Mouse (Mus musculus) liver, embryonic 14.5 days (tissue): ENCODE measurements around the gene Rfx4. TPM values are rescaled to one million over a fixed set of nuclear protein-coding genes. Genes with fewer than 3 reads are reported as not detected.

Experiments
- ATAC-seq: fragments of 200-750 bp; cut with Nextera tagmentation; 2 replicates; pipeline ENCODE4 v1.8.0; 2017; ENCODE audit warnings: moderate number of reproducible peaks, mild to moderate bottlenecking, moderate library complexity; ENCODE audit not compliant: insufficient read depth
- DNase-seq, 3 experiments: peaks; one replicate each; pipeline ENCODE4 v3.0.0-alpha.2; 2012 to 2013; ENCODE audit warnings: low read depth in 3 of 3, low spot score in 3 of 3
- H3K27ac ChIP-seq: fragments of 300-500 bp; sonication (generic); 2 replicates; pipeline ENCODE4 v1.5.1; 2014; ENCODE audit warnings: moderate library complexity, mild to moderate bottlenecking, control low read depth, inconsistent platforms
- H3K27me3 ChIP-seq: fragments of 300-500 bp; sonication (generic); 2 replicates; pipeline ENCODE4 v1.6.1; 2014; ENCODE audit warnings: mild to moderate bottlenecking, low read length, moderate library complexity; ENCODE audit not compliant: control insufficient read depth, insufficient read depth
- H3K36me3 ChIP-seq: fragments of 300-500 bp; sonication (generic); replicated peaks from 2 replicates; pipeline ENCODE4 v1.6.1; 2014; ENCODE audit warnings: low read depth; ENCODE audit not compliant: control insufficient read depth, insufficient read depth
- H3K4me1 ChIP-seq, 2 experiments: fragments of 200-500 bp in 1 of 2; fragments of 300-500 bp in 1 of 2; sonication (generic) in 1 of 2; replicated peaks; 2 replicates each; pipeline ENCODE4 v1.6.1; 2012 to 2014; ENCODE audit warnings: antibody characterized with exemption in 1 of 2, inconsistent platforms in 1 of 2, low read length in 1 of 2; ENCODE audit not compliant: control insufficient read depth in 2 of 2, insufficient read depth in 2 of 2
- H3K4me2 ChIP-seq: fragments of 300-500 bp; sonication (generic); 2 replicates; pipeline ENCODE4 v1.6.1; 2014; ENCODE audit warnings: low read depth, mild to moderate bottlenecking, control low read depth, moderate library complexity
- H3K4me3 ChIP-seq, 2 experiments: fragments of 200-500 bp in 1 of 2; fragments of 300-500 bp in 1 of 2; sonication (generic) in 1 of 2; 2 replicates each; pipeline ENCODE4 v1.5.1; 2012 to 2014; ENCODE audit warnings: low read depth in 2 of 2, low read length in 2 of 2, mild to moderate bottlenecking in 2 of 2, control low read depth in 1 of 2, inconsistent platforms in 1 of 2, moderate library complexity in 1 of 2; ENCODE audit not compliant: insufficient read depth in 1 of 2
- H3K9ac ChIP-seq: fragments of 300-500 bp; sonication (generic); replicated peaks from 2 replicates; pipeline ENCODE4 v1.6.1; 2014; ENCODE audit warnings: mild to moderate bottlenecking, control low read depth, moderate library complexity
- H3K9me3 ChIP-seq: fragments of 300-500 bp; sonication (generic); 2 replicates; pipeline ENCODE4 v1.6.1; 2016; ENCODE audit warnings: low read length, mixed read lengths; ENCODE audit not compliant: control insufficient read depth
- CTCF ChIP-seq: IDR thresholded peaks from 2 replicates; pipeline ENCODE4 v1.5.1; 2016; ENCODE audit warnings: antibody characterized with exemption, low read depth, control low read depth
- EP300 ChIP-seq: IDR thresholded peaks from 2 replicates; pipeline ENCODE4 v1.6.1; 2016; ENCODE audit warnings: antibody characterized with exemption, low read depth
- WGBS: fragments of 180-500 bp; shearing (Covaris S2); extraction: QIAGEN DNeasy Blood & Tissue Kit; methylation state at CpG from one replicate; pipeline ENCODE4 v1.1.7; 2014; ENCODE audit not compliant: insufficient replicate concordance; 5-methylcytosine and 5-hydroxymethylcytosine counted together
- polyA plus RNA-seq, 2 experiments: library from polyadenylated mRNA; depleted of rRNA in 1 of 2; stranded (reverse) in 1 of 2; unstranded in 1 of 2; fragments of >200 nt; fragmentation: Nextera tagmentation in 1 of 2; extraction: Ambion mirVana in 1 of 2; gene quantifications; 2 replicates each; pipeline versions ENCODE4 v1.2.1 to v1.2.3; 2012 to 2014

Gene Rfx4
- polyA plus RNA-seq, 2 experiments = not detected

DNA sequence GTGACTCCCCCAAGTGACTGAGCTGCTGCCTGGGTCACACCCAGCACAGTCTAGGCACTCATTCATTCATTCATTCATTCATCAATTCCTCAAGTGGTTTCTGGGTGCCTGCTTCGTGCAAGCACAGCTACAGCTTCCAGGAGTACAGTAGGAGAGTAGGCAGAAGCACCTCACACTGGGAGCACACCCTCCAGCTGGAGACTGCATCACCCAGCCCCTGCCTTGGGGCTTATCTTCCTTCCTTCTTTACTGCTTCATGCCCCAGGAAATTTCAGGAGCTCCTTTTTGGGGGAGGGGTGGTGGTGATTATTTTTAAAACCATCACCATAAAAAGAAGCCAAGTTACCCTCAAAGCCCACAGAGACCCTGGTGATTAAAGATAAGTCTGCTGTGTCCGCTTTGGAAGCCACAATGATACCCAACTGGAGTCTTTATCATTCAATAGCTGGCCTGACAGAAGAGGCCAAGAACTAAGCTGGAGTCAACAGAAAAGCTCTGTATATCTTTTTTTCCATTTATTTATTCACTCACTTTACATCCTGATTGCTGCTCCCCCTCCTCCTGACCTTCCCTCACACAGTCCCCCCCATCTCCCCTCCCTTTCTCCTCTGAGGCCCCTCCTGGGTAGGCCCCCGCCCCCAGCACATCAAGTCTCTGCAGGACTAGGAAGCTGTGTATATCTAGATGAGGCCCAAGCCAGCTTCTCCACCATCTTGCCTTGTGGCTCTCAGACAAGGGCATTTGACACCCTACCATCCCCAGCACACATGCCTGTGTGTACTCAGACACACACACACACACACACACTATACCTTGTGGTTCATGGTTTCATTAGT, 142.5 kb downstream of the Rfx4 start:
- no peak overlapping the region for H3K9ac ChIP-seq
- H3K27me3 ChIP-seq = no peaks in the 10 kb centered on the region
- no peak for DNase-seq
- peaks cover 0 to 18% of the 10 kb centered on the region in 2 experiments; a peak in 2 of 4 replicates for H3K4me1 ChIP-seq
- TF ChIP-seq EP300 (no peak), CTCF (no peak)
- H3K36me3 ChIP-seq = no peaks in the 10 kb centered on the region
- WGBS = 8% methylated on average over 3 of the region's 3 CpGs
- H3K27ac ChIP-seq = no peak overlapping the region
- ATAC-seq = peak; percentile 59; the same call in 1 of the 2 replicates
- no peak overlapping the region for H3K4me2 ChIP-seq
- H3K9me3 ChIP-seq = no peaks in the 10 kb centered on the region
- H3K4me3 ChIP-seq = no peak overlapping the region

DNA sequence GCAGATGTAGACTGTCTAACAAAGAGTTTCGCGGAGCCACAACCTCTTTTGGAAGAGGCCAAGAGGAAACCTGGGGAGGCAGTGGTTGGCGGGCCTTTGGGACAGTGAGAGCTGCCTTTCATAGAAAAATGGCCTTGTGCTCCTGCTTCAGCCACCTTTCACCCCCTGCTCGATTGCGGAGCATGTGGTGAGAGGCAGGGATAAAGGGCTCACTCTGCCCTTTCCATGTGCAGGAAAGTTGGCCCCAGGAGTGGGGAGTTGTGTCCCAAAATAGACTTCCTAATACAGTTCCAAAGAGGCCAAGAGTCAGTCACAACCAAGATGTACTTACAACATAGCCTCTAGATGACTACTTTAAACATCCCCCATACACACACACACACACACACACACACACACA, 145.8 kb downstream of the Rfx4 start:
- no peak overlapping the region for H3K9ac ChIP-seq

DNA sequence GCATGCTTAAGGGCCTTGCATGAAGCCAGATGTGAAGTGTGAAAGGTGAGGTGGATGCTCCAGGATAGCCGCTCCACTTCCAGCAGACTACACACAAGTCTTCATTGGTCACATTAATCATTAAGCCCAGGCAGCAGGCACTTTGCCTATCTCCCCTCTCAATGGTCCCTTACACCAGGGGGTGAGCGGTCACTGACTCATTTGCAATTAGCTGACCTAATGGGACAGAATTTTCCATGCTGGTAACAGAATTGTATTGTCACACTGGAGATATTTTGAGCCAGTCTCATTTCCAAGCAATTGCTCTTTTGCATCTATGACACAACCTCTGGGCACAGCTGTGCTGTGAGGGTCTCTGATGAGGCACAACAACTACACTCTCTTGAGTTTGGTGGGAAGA, 146.4 kb downstream of the Rfx4 start:
- 67% methylated on average over 2 of the region's 2 CpGs for WGBS
- Histone ChIP-seq H3K4me1 (peaks cover 0 to 14% of the 10 kb centered on the region in 2 experiments; a peak in 2 of 4 replicates), H3K36me3 (no peaks in the 10 kb centered on the region), H3K27ac (no peak overlapping the region), H3K9ac (no peak overlapping the region), H3K27me3 (no peaks in the 10 kb centered on the region), H3K4me2 (no peak overlapping the region), H3K4me3 (no peak overlapping the region), H3K9me3 (no peaks in the 10 kb centered on the region)
- TF ChIP-seq CTCF (no peak), EP300 (no peak)
- ATAC-seq (no peak), DNase-seq (no peak)

More for the DNA sequence above, 145.8 kb downstream of the Rfx4 start:
- no peaks in the 10 kb centered on the region for H3K9me3 ChIP-seq
- no peak for DNase-seq
- H3K27me3 ChIP-seq = no peaks in the 10 kb centered on the region
- TF ChIP-seq EP300 = no peak
- no peak for TF ChIP-seq CTCF
- H3K4me1 ChIP-seq = peaks cover 0 to 19% of the 10 kb centered on the region in 2 experiments; a peak in 2 of 4 replicates
- H3K36me3 ChIP-seq = no peaks in the 10 kb centered on the region
- 66% methylated on average over 5 of the region's 5 CpGs for WGBS
- H3K4me2 ChIP-seq = no peak overlapping the region
- ATAC-seq = no peak
- H3K27ac ChIP-seq = no peak overlapping the region
- H3K4me3 ChIP-seq = no peak overlapping the region

DNA sequence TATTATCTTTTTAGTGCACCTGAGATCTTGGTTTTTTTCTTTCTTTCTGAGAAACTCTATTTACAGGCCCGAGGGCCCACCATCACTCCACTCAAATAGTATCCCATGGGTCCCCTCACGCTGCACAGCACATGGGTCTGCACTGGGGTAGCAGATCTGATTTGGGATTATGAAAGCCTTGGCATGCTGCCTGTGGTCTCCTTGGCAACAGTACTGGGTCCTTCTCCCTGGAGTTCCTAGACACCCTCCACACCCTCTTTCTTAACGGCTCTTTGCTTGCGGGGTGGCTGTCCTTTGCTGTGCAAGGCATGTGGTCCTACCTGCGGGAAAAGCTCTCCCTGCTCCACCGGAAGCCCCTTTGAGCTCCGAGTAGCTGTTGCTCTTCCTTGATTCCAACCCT, 147.4 kb downstream of the Rfx4 start:
- H3K9me3 ChIP-seq = no peaks in the 10 kb centered on the region
- ATAC-seq (no peak), DNase-seq (no peak)
- 45% methylated on average over 7 of the region's 7 CpGs for WGBS
- TF ChIP-seq CTCF = no peak
- TF ChIP-seq EP300 = no peak
- H3K4me2 ChIP-seq = no peak overlapping the region
- H3K27me3 ChIP-seq = no peaks in the 10 kb centered on the region
- no peak overlapping the region for H3K9ac ChIP-seq
- peaks cover 0 to 7% of the 10 kb centered on the region in 2 experiments; a peak in 2 of 4 replicates for H3K4me1 ChIP-seq
- no peak overlapping the region for H3K4me3 ChIP-seq
- H3K36me3 ChIP-seq = no peaks in the 10 kb centered on the region
- H3K27ac ChIP-seq = no peak overlapping the region

DNA sequence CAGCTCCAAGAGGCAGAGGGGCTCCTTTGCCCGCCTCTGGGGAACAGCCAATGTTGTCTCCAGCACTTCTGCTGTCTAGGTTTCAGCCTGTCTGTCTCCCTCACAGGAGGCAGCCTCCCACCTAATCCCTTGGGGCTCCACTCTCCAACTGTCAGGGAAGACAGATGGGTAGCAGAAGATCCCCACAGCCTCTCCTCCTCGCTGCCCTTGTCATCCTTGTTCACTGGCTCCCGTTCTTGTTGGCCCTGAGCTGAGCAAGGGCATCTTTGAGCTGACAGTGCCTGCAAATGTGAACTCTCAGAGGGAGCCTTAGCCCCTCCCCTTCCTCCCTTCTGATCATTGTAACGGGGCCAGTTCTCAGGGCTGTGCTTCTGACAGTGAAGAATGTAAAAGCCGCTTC, 147.9 kb downstream of the Rfx4 start:
- WGBS = 14% methylated on average over 5 of the region's 5 CpGs
- no peak overlapping the region for H3K4me3 ChIP-seq

More for the DNA sequence above, 147.9 kb downstream of the Rfx4 start:
- Histone ChIP-seq H3K27ac (no peak overlapping the region), H3K9ac (no peak overlapping the region), H3K36me3 (no peaks in the 10 kb centered on the region), H3K9me3 (no peaks in the 10 kb centered on the region), H3K4me1 (peaks cover 0 to 5% of the 10 kb centered on the region in 2 experiments; a peak in 2 of 4 replicates), H3K27me3 (no peaks in the 10 kb centered on the region), H3K4me2 (peak overlapping the region; percentile 13; the same call in 1 of the 2 replicates)
- TF ChIP-seq CTCF = no peak
- TF ChIP-seq EP300 = no peak
- no peak for DNase-seq
- ATAC-seq = no peak
